Mouse (Mus musculus) layer of hippocampus, adult 2 months (tissue): ENCODE measurements at regions not wholly inside any gene's neighbourhood (a gene's known extent, or its start where the extent isn't known, plus 50 kb on each side); places are given as distances from the start of the nearest gene placed in this dataset.

Experiments
- DNase-seq, 2 experiments: peaks; one replicate each; pipeline ENCODE4 v3.0.0; 2022; ENCODE audit warnings: low spot score in 2 of 2
- H3K27ac ChIP-seq: fragments of 200-600 bp; 2 replicates; pipeline ENCODE4 v1.8.1; 2022
- H3K4me3 ChIP-seq: fragments of 200-600 bp; 2 replicates; pipeline ENCODE4 v1.8.1; 2022; ENCODE audit warnings: mild to moderate bottlenecking
- CTCF ChIP-seq: fragments of 200-600 bp; conservative IDR thresholded peaks from 2 replicates; pipeline ENCODE4 v1.8.1; 2022; ENCODE audit warnings: antibody characterized with exemption, mild to moderate bottlenecking, moderate library complexity

DNA sequence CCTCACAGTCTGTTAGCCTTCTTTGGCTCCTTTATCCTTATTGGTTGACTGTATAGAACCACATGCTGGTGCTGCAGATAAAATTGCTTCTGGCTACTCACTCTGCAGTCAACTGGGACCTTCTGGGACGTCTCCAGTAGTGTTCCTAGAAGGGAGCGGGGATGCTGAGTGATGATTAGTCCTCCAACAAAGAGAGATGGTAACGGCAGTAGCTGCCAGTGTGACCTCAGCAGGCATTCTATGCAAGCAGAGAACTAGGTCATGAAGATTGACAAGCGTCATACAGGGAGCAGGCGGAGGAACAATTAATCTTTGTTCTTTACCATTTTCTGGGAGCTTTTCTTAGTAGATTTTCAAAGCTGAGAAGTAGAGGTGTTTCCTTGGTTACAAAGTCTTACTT, 134.0 kb downstream of the 4933412E24Rik start:
- H3K27ac ChIP-seq: no peak overlapping the region
- no peak for TF ChIP-seq CTCF
- DNase-seq: no peak
- H3K4me3 ChIP-seq: no peak overlapping the region

GRCm38 (mm10) chr15:59880426-59880825, 136.0 kb downstream of the 4933412E24Rik start:
- DNase-seq: no peak
- no peak overlapping the region for H3K4me3 ChIP-seq
- no peak overlapping the region for H3K27ac ChIP-seq
- no peak for TF ChIP-seq CTCF

DNA sequence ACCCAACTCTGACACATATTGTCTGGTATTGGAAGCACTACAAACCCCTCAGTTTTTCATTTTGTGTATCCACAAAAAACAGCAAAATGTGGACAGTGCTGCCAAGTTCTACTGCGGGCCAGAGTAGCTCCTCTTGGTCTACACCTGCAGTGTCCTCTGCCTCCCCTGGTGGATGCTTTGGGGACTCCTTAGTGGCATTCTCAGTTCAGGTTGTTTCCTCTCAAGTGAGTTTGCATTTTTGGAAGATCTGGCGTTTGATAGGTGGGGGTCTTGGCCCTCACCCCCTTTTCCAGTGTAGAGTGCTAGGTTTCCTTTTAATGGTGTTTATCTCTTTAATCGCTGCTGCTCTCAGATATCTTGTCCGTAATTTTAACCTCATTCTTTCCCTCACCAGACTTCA, 137.1 kb downstream of the 4933412E24Rik start:
- no peak overlapping the region for H3K27ac ChIP-seq
- no peak overlapping the region for H3K4me3 ChIP-seq
- TF ChIP-seq CTCF: peak; percentile 55
- DNase-seq: no peak

- no peak for DNase-seq
- TF ChIP-seq CTCF: peak; percentile 82
- peak overlapping the region; percentile 62; the same call in 1 of the 2 replicates for H3K27ac ChIP-seq
- peak overlapping the region; percentile 41 for H3K4me3 ChIP-seq
Observed at GRCm38 (mm10) chr15:59876279-59876742, 140.1 kb downstream of the 4933412E24Rik start.

DNA sequence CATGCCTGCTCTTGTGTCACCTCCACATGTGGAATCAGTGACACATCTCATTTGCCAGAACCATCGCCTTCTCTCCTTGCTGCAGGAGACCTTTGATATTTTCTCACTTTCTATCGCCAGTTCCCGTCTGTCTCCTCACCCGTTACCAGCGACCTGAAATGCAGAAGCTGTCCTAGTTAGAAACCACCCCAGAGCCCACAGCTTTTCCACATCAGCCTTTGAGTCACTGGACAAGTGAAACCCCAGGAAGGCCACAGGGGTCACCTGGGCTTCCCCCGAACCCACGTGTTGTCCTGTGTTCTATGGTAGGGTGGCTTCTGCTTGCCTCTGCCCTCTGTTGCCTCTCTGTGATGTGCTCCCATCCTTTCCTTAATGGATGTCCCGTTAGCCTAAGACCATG, 149.7 kb downstream of the 4933412E24Rik start:
- Histone ChIP-seq H3K4me3 (no peak overlapping the region), H3K27ac (no peak overlapping the region)
- TF ChIP-seq CTCF: no peak
- no peak for DNase-seq

DNA sequence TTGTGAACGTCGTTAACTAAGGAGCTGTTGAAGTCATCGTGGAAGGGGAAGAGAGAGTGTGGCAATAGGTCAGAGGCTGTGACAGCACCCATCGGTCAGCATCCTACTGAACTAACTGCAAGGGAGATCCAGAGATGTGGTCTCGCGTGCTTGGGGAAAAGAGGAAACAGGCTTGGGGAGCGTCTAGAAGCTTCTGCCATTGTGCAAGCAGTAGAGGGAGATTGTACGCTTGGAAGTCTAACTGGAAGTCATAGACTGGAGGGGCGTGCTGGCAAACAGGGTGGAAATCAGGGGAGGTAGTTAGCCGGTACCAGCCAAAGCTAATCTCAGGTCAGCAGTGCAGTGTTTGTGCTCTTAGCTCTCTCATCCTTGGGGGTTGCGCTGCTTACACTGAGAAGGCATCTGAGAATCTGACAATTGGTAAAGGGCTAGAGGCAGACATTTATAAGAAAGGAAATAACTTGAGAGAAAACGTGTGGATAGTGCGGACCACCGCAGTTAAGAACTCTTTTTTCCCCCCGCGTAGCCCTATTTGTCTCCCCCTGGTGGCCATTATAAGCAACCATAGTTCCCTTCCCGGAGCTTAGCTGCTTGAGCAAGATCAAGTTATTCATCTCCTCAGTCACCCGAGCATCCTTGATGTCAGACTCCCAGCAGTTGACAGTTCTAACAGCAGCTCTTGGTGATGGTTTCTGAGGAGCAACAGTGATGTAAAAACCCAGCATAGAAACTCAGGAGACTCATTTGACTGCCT, 151.5 kb downstream of the 4933412E24Rik start:
- peak; percentile 83 for TF ChIP-seq CTCF
- DNase-seq: peak in 1 of 2 experiments; percentile 19
- Histone ChIP-seq H3K4me3 (no peak overlapping the region; the same call in 1 of the 2 replicates), H3K27ac (no peak overlapping the region)

DNA sequence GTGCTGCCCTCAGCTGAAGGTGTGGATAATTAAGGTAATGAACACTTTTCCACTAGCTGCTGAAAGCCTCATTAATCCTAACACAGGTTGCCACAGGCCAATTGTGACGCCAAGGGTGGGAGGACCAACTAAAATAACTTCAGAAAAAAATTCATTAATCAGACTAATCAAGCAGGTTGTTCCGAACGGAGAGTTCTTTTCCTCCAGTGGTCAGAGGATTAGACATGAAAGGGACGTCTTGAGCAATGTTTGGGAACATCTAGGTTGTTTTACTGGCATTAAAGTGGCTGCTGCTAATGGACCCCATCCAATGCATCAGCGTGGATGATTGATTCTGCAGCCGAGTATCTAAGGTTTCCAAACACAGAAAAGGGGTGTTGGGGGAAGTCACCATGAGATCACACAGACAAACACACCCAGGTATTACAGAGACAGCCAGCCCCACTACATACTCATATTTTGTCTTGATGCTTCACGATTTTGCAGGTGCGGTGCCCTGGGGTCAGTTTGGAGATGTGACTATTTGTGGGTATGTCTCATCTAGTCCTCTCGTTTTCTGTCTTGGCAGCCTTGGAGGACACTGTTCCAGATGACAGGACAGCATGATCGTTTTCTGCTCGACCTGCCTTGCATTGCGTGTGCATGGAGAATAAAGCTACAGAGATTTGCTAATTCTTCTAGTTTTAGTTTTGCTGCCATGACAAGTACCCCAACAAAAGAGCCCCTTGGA, 164.0 kb downstream of the 4933412E24Rik start:
- no peak for DNase-seq
- no peak overlapping the region for H3K4me3 ChIP-seq
- H3K27ac ChIP-seq: no peak overlapping the region
- no peak for TF ChIP-seq CTCF

GRCm38 (mm10) chr15:59845158-59845739, 171.2 kb downstream of the 4933412E24Rik start:
- 0 out of 2 replicates have a peak, but pooled peaks have one; percentile 9 for TF ChIP-seq CTCF
- Histone ChIP-seq H3K4me3 (no peak overlapping the region), H3K27ac (no peak overlapping the region)
- DNase-seq: no peak

DNA sequence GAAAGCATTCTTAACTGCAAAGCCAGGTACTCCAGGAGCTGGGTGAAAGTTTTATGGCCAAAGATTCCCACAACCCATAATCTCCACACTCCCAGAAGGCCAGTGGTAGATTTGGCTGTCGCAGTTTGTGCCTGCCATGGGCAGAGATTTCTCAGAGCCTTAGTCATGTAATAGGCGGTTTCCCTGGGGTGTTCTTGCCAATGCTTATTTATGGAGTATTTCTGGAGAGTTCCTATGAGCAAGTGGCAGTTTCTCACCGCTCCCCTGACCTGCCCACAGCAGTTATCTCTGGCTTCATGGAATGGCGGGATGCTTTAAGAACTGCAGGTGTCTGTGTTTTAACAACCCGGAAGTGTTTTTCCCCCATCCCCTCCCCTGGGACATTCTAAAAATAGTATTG, 179.8 kb downstream of the 4933412E24Rik start:
- no peak overlapping the region for H3K4me3 ChIP-seq
- no peak for DNase-seq
- no peak overlapping the region for H3K27ac ChIP-seq
- no peak for TF ChIP-seq CTCF

- no peak overlapping the region for H3K4me3 ChIP-seq
- TF ChIP-seq CTCF: no peak
- no peak overlapping the region for H3K27ac ChIP-seq
- no peak for DNase-seq
Observed at GRCm38 (mm10) chr15:59833232-59833631, 183.2 kb downstream of the 4933412E24Rik start.

GRCm38 (mm10) chr15:59831481-59831880, 184.9 kb downstream of the 4933412E24Rik start:
- Histone ChIP-seq H3K4me3 (no peak overlapping the region), H3K27ac (no peak overlapping the region)
- TF ChIP-seq CTCF: no peak
- no peak for DNase-seq

DNA sequence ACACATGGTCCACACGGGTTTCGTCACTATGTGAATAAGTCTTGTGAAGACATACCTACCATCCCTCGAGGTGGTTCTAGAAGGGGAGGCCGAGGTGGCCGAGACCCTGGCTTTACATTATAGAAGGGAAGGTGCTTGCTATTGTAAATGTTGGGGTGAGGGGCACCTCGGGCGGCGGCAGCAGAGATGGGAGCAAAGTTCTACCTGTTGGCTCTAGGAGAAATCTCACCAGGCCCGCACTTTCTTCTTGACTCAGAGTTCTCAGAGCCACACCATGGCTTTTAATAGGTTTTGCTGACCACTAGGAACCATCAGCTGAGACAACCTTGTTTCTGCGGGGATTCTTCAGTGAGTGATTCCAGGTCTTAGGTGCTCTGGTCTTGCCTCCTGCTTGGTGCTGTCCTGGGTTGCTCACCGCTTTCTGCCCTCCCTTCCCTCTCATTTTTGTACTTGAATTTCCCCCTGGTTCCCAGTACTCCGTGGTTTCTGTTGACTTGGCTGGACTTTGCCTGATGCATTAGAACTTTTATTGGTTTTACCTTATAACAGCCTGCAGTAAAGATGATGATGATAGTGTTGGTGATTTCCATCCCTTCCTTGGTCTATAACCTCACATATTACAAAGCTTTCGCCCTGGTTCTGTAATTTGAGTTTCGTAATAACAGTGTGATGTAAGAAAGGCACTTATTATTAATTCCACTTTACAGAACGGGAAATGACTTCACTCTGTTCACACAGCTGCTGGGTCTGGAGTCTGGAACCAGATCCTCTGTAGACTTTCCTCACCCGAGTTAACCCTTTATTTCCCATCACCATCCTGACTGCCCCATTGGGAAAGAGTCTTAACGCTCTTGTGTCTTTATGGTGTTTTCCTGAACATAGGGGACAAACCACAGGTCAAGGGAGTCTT, 185.6 kb downstream of the 4933412E24Rik start:
- Histone ChIP-seq H3K4me3 (no peak overlapping the region), H3K27ac (no peak overlapping the region)
- no peak for DNase-seq
- TF ChIP-seq CTCF: no peak
